Comparison of ENCODE assay signal across 10 mouse cellular contexts in the genomic region with DNA sequence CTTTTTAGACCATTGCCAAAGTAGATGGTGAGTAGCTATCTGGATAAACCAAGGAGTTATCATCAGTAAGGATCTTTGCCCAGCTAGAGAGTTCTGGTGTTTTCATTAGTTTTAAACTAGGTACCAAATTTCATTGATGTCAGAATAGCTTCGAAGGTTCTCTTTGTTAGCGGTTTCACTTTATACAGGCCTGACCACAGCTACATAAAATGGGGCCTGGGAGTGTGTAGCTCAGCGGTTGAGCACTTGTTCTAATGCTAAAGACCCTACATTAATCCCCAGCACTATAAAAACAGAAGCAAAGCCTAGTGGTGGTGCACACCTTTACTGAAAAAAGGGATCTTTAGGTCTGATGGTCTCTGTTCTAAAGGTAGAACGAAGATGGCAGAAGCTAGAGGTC. TPM values are rescaled to one million over a fixed set of nuclear protein-coding genes. Genes with fewer than 3 reads are reported as not detected.
DNase-seq lines count a peak whose midpoint lies in the region; ATAC-seq lines count a peak whose summit lies in the region.
"Had no signal": no experiment of that assay in that cellular context is flagged by ENCODE, and none has a peak within 500 bp of the region (broad histone marks: within the 10 kb centered on the region; RNA-seq: fewer than 3 reads in every experiment).

No protein-coding gene starts in this region.

- H3K4me1 ChIP-seq in heart, embryonic 12.5 days (replicated peaks), result peaks cover 7% of the 10 kb centered on the region
- peaks cover 7% of the 10 kb centered on the region for H3K4me1 ChIP-seq in embryonic facial prominence, embryonic 12.5 days
- peaks cover 8% of the 10 kb centered on the region for H3K4me1 ChIP-seq in hindbrain, embryonic 16.5 days (ENCODE audit: control insufficient read depth, insufficient read depth, low read depth, low read length)
- peaks cover 8% of the 10 kb centered on the region for H3K4me1 ChIP-seq in midbrain, embryonic 11.5 days (ENCODE audit: control insufficient read depth, insufficient read depth, low read length)

- H3K27ac ChIP-seq in heart, embryonic 12.5 days (ENCODE audit: poor library complexity, severe bottlenecking), result no peak overlapping the region
- H3K27ac ChIP-seq in embryonic facial prominence, embryonic 12.5 days, result no peak overlapping the region
- no peak overlapping the region; the same call in 1 of the 2 replicates for H3K27ac ChIP-seq in hindbrain, embryonic 16.5 days (ENCODE audit: low read depth, low read length)
- H3K27ac ChIP-seq in midbrain, embryonic 11.5 days (ENCODE audit: low read depth, low read length), result no peak overlapping the region; the same call in 1 of the 2 replicates

- H3K4me2 ChIP-seq in heart, embryonic 12.5 days, result peak overlapping the region; percentile 96; the same call in 1 of the 2 replicates
- peak overlapping the region; percentile 80 for H3K4me2 ChIP-seq in embryonic facial prominence, embryonic 12.5 days (replicated peaks)
- peak overlapping the region; percentile 80 for H3K4me2 ChIP-seq in hindbrain, embryonic 16.5 days (ENCODE audit: low read length)
- peak overlapping the region; percentile 89 for H3K4me2 ChIP-seq in midbrain, embryonic 11.5 days

- no peaks in the 10 kb centered on the region for H3K9me3 ChIP-seq in heart, embryonic 12.5 days (replicated peaks)
- no peaks in the 10 kb centered on the region for H3K9me3 ChIP-seq in embryonic facial prominence, embryonic 12.5 days
- no peaks in the 10 kb centered on the region for H3K9me3 ChIP-seq in hindbrain, embryonic 16.5 days (ENCODE audit: control insufficient read depth, low read length)
- H3K9me3 ChIP-seq in midbrain, embryonic 11.5 days (ENCODE audit: control insufficient read depth, low read length), result no peaks in the 10 kb centered on the region

- H3K36me3 ChIP-seq in heart, embryonic 12.5 days, result peaks cover 15% of the 10 kb centered on the region
- H3K36me3 ChIP-seq in embryonic facial prominence, embryonic 12.5 days, result peaks cover 14% of the 10 kb centered on the region
- H3K36me3 ChIP-seq in hindbrain, embryonic 16.5 days (ENCODE audit: control insufficient read depth, insufficient read depth, low read length), result peaks cover 3% of the 10 kb centered on the region; the same call in 1 of the 2 replicates
- H3K36me3 ChIP-seq in midbrain, embryonic 11.5 days (ENCODE audit: control insufficient read depth, insufficient read depth, low read length), result peaks cover 7% of the 10 kb centered on the region

- 70% methylated on average over 4 of the region's 4 CpGs for WGBS in heart, embryonic 12.5 days
- WGBS in embryonic facial prominence, embryonic 12.5 days, result 67% methylated on average over 4 of the region's 4 CpGs
- 73% methylated on average over 4 of the region's 4 CpGs for WGBS in hindbrain, embryonic 16.5 days
- 65% methylated on average over 4 of the region's 4 CpGs for WGBS in midbrain, embryonic 11.5 days

- no peaks in the 10 kb centered on the region for H3K27me3 ChIP-seq in heart, embryonic 12.5 days (replicated peaks)
- H3K27me3 ChIP-seq in embryonic facial prominence, embryonic 12.5 days, result no peaks in the 10 kb centered on the region
- H3K27me3 ChIP-seq in hindbrain, embryonic 16.5 days (replicated peaks; ENCODE audit: control insufficient read depth, insufficient read depth, low read length), result no peaks in the 10 kb centered on the region
- H3K27me3 ChIP-seq in midbrain, embryonic 11.5 days (ENCODE audit: control insufficient read depth, insufficient read depth, low read length), result no peaks in the 10 kb centered on the region

- no peak overlapping the region for H3K9ac ChIP-seq in heart, embryonic 12.5 days
- H3K9ac ChIP-seq in embryonic facial prominence, embryonic 12.5 days, result peak overlapping the region; percentile 95; the same call in 1 of the 2 replicates
- no peak overlapping the region for H3K9ac ChIP-seq in hindbrain, embryonic 16.5 days (ENCODE audit: low read depth, low read length)
- peak overlapping the region; percentile 92; the same call in 1 of the 2 replicates for H3K9ac ChIP-seq in midbrain, embryonic 11.5 days (ENCODE audit: low read length)

- H3K4me3 ChIP-seq in heart, embryonic 12.5 days, result peak overlapping the region; percentile 69
- H3K4me3 ChIP-seq in embryonic facial prominence, embryonic 12.5 days, result peak overlapping the region; percentile 96
- H3K4me3 ChIP-seq in hindbrain, embryonic 16.5 days (ENCODE audit: low read length), result peak overlapping the region; percentile 92
- H3K4me3 ChIP-seq in midbrain, embryonic 11.5 days (ENCODE audit: low read depth, low read length), result peak overlapping the region; percentile 93

- ATAC-seq in heart, embryonic 12.5 days (ENCODE audit: insufficient number of reproducible peaks, low FRiP score), result no peak
- ATAC-seq in embryonic facial prominence, embryonic 12.5 days (ENCODE audit: insufficient number of reproducible peaks, insufficient read depth, low FRiP score, low TSS enrichment), result no peak
- no peak for ATAC-seq in hindbrain, embryonic 16.5 days
- ATAC-seq in midbrain, embryonic 11.5 days (ENCODE audit: low FRiP score), result no peak
- no peak for ATAC-seq in activated CD4-positive, CD25-positive, alpha-beta regulatory T cell, adult 4 months

- DNase-seq in heart, adult 9 months (ENCODE audit: low spot score in 2 of 2), result no peak
- DNase-seq in midbrain, embryonic 11.5 days (ENCODE audit: low spot score, missing footprints), result peak; percentile 88
- no peak for DNase-seq in spleen, postnatal 10 days (ENCODE audit: low spot score in 2 of 2)
- DNase-seq in layer of hippocampus, adult 18-20 months (ENCODE audit: low spot score in 2 of 2), result no peak
- DNase-seq: adrenal gland, adult 8-10 months had no signal

RNA-seq across cellular contexts. Expression of a gene that starts 6.3 kb away (rescaled TPM):
- 182 and 186 TPM in 2 replicates for polyA plus RNA-seq in heart, embryonic 12.5 days (2016; fragmentation: Nextera tagmentation; extraction: Ambion mirVana)
- polyA plus RNA-seq in embryonic facial prominence, embryonic 12.5 days (2016; fragmentation: Nextera tagmentation; extraction: Ambion mirVana), result 184 and 201 TPM in 2 replicates
- polyA plus RNA-seq in hindbrain, embryonic 16.5 days (2015; fragmentation: Nextera tagmentation; extraction: Ambion mirVana), result 138 and 152 TPM in 2 replicates
- polyA plus RNA-seq in midbrain, embryonic 11.5 days (2014; fragmentation: Nextera tagmentation; extraction: Ambion mirVana), result 243 and 247 TPM in 2 replicates
- polyA plus RNA-seq in activated CD4-positive, CD25-positive, alpha-beta regulatory T cell, adult 4 months (2017; shearing (Covaris generic)), result 100 to 1,000 TPM; 188 to 241 TPM
- total RNA-seq in layer of hippocampus, adult 18-20 months (2021), result 100 to 1,000 TPM; 114 to 116 TPM

RNA-seq across cellular contexts. Expression of a gene that starts 59.2 kb away (rescaled TPM):
- 0.49 and 0.50 TPM in 2 replicates for polyA plus RNA-seq in heart, embryonic 12.5 days (2016; fragmentation: Nextera tagmentation; extraction: Ambion mirVana)
- polyA plus RNA-seq in embryonic facial prominence, embryonic 12.5 days (2016; fragmentation: Nextera tagmentation; extraction: Ambion mirVana), result 2.1 and 2.5 TPM in 2 replicates
- polyA plus RNA-seq in hindbrain, embryonic 16.5 days (2015; fragmentation: Nextera tagmentation; extraction: Ambion mirVana), result 0.27 and 0.29 TPM in 2 replicates
- polyA plus RNA-seq in midbrain, embryonic 11.5 days (2014; fragmentation: Nextera tagmentation; extraction: Ambion mirVana), result 19.6 and 19.9 TPM in 2 replicates
- polyA plus RNA-seq in activated CD4-positive, CD25-positive, alpha-beta regulatory T cell, adult 4 months (2017; shearing (Covaris generic)), result under 1 TPM in 1 of 2 experiments, not detected in 1; 0.17 TPM
- total RNA-seq in layer of hippocampus, adult 18-20 months (2021), result not detected
- total RNA-seq: adrenal gland, adult 8-10 months; neutrophil, adult 5-6 weeks had no signal

Comparison
In these comparisons a context has a peak if more than half of its experiments do, and no peak if none do; other contexts are left out.
1. H3K9ac ChIP-seq: peak in embryonic facial prominence, embryonic 12.5 days (single experiment) and midbrain, embryonic 11.5 days (single experiment); none in heart, embryonic 12.5 days (single experiment) and hindbrain, embryonic 16.5 days (single experiment).
2. Peak in every context shown above with its lines, with median percentiles within 50 percentile points of each other: H3K4me2 ChIP-seq and H3K4me3 ChIP-seq.